Mouse (Mus musculus): ENCODE measurements around the gene Phka1. TPM values are rescaled to one million over a fixed set of nuclear protein-coding genes. Genes with fewer than 3 reads are reported as not detected.
A peak's percentile ranks its signal among the peaks of the same experiment; 100 is the strongest.
"Not testable (repeated sequence)": the region's sequence is repeated elsewhere in the genome, so short reads cannot be mapped to it uniquely, and the experiment has no call there.

Phka1 gene
- total RNA-seq (2021), result 10 to 100 TPM; 14.3 to 17.2 TPM
- long read RNA-seq, experiment 1, partial matches to known transcripts, result 2 of 3 reads
- long read RNA-seq, experiment 1, other reads (novel, unspliced or antisense), result 1 of 3 reads
- long read RNA-seq, experiment 2, full-length matches to known transcripts, result 1 of 1 reads
- long read RNA-seq, experiment 2, partial matches to known transcripts, result 0 of 1 reads
- long read RNA-seq, experiment 2, other reads (novel, unspliced or antisense), result 0 of 1 reads

GRCm38 (mm10) chrX:102643823-102644572 is at the start of gene Phka1:
Gene Phka1 (minus strand): TSS chrX:102644246.
- peak; percentile 90 to 94 for DNase-seq

- peak; percentile 4 to 20 for DNase-seq
These were observed 45.2 kb upstream of the Phka1 start for GRCm38 (mm10) chrX:102689252-102689651.

GRCm38 (mm10) chrX:102686872-102687271 is 42.8 kb upstream of the Phka1 start, which contains the start of gene Gm3880:
Gene Gm3880 (minus strand): TSS chrX:102686972.
- not testable (repeated sequence) for DNase-seq

GRCm38 (mm10) chrX:102684706-102685105 is 40.7 kb upstream of the Phka1 start:
- not testable (repeated sequence) for DNase-seq

GRCm38 (mm10) chrX:102666641-102667040 is 22.6 kb upstream of the Phka1 start:
- DNase-seq, result no peak

- DNase-seq, result peak; percentile 20 to 22
These were observed 16.7 kb upstream of the Phka1 start for GRCm38 (mm10) chrX:102660712-102661111.

- no peak for DNase-seq
These were observed 1.6 kb upstream of the Phka1 start for GRCm38 (mm10) chrX:102645691-102646090.

- no peak for DNase-seq
These were observed 1.1 kb upstream of the Phka1 start for GRCm38 (mm10) chrX:102645146-102645545.

- peak; percentile 8 to 10 for DNase-seq
These were observed 516 bp upstream of the Phka1 start for GRCm38 (mm10) chrX:102644573-102644951.

GRCm38 (mm10) chrX:102601269-102601668 is 42.8 kb downstream of the Phka1 start:
- DNase-seq, result no peak

- DNase-seq, result no peak
These were observed 55.5 kb downstream of the Phka1 start for GRCm38 (mm10) chrX:102588560-102588959.

- no peak for DNase-seq
These were observed 72.9 kb downstream of the Phka1 start for GRCm38 (mm10) chrX:102571186-102571585.

- DNase-seq, result peak; percentile 47 to 52
These were observed 87.1 kb downstream of the Phka1 start for GRCm38 (mm10) chrX:102556906-102557305.

GRCm38 (mm10) chrX:102509205-102509604 is 134.8 kb downstream of the Phka1 start:
- no peak for DNase-seq

- peak; percentile 27 to 42 for DNase-seq
These were observed 139.2 kb downstream of the Phka1 start, which contains the start of gene Hdac8 for GRCm38 (mm10) chrX:102504644-102505481. Gene Hdac8 (minus strand): TSS chrX:102505359.

GRCm38 (mm10) chrX:102504179-102504578 is 139.9 kb downstream of the Phka1 start:
- DNase-seq, result no peak

GRCm38 (mm10) chrX:102493992-102494730 is 149.9 kb downstream of the Phka1 start:
- no peak for DNase-seq

GRCm38 (mm10) chrX:102485575-102485974 is 158.5 kb downstream of the Phka1 start:
- no peak for DNase-seq

- DNase-seq, result peak; percentile 45 to 49
These were observed 164.4 kb downstream of the Phka1 start for GRCm38 (mm10) chrX:102479665-102480064.

GRCm38 (mm10) chrX:102478965-102479364 is 165.1 kb downstream of the Phka1 start:
- no peak for DNase-seq

GRCm38 (mm10) chrX:102478481-102478880 is 165.6 kb downstream of the Phka1 start:
- DNase-seq, result no peak

GRCm38 (mm10) chrX:102476784-102477183 is 167.3 kb downstream of the Phka1 start:
- DNase-seq, result peak; percentile 69 to 76

Data from adrenal gland, postnatal 36 days (tissue).